Mouse (Mus musculus): ENCODE data around the gene Afg1l.
A peak's percentile ranks its signal among the peaks of the same experiment; 100 is the strongest.

The Afg1l gene

DNA sequence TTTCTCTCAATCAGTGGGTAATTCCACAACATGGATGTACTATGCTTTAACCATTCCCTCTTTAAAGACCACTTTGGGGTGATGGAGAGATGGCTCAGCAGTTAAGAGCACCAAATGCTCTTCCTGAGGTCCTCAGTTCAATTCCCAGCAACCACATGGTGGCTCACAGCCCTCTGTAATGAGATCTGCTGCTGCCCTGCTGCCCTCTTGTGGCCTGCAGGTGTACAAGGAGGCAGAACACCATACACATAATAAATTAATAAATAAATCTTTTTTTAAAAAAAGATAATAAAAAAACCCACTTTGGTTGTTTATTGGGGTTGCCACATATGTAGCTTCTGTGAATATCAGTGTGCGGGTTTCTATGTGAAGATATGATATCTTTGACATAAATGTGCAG lies 180.4 kb downstream of the Afg1l start:
- no peak for DNase-seq (ENCODE audit: low spot score in 2 of 2)

DNA sequence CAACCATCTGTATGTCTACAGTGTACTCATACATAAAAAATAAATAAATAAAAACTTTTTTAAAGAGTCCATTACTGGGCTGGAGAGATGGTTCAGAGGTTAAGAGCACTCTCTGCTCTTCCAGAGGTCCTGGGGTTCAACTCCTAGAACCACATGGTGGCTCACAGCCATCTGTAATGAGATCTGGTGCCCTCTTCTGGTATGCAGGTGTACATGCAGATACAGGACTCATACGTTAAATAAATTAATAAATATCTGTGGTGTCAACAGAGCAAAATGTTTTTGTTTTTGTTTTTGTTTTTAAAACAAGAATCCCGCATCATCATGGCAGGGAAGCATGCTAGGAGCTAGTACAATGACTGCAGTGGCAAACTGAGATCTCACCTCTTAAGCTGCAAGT lies 181.3 kb downstream of the Afg1l start:
- DNase-seq (ENCODE audit: low spot score in 2 of 2): no peak

GRCm38 (mm10) chr10:42296559-42296958 lies 181.8 kb downstream of the Afg1l start:
- DNase-seq (ENCODE audit: low spot score in 2 of 2): no peak

- peak in 1 of 2 experiments; percentile 18 for DNase-seq (ENCODE audit: low spot score in 2 of 2)
Measured at GRCm38 (mm10) chr10:42295028-42295427, 183.3 kb downstream of the Afg1l start.

GRCm38 (mm10) chr10:42294392-42294791 lies 184.0 kb downstream of the Afg1l start:
- DNase-seq (ENCODE audit: low spot score in 2 of 2): no peak

DNA sequence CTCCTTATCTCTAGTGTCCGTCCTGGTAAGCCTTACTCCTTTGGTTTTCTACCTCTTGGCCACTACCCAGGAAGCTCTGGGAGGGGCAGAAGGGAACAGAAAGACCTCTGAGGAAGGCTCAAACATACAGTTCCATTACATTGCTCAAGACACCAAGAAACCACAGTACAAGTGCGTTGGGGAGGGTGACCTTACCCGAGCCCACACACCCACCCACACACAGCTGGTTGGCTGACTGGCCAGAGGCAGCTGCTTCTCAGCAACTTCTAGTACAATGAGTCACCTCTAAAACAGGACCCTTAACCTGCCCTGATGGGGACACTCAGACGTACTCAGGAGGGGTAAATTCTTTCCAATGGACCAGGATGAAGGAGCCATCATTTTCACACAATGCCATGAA lies 184.5 kb downstream of the Afg1l start:
- DNase-seq (ENCODE audit: low spot score in 2 of 2): no peak

- no peak for DNase-seq (ENCODE audit: low spot score in 2 of 2)
Measured at GRCm38 (mm10) chr10:42291360-42291759, 187.0 kb downstream of the Afg1l start.

- no peak for DNase-seq (ENCODE audit: low spot score in 2 of 2)
Measured at GRCm38 (mm10) chr10:42287666-42288065, 190.7 kb downstream of the Afg1l start.

DNA sequence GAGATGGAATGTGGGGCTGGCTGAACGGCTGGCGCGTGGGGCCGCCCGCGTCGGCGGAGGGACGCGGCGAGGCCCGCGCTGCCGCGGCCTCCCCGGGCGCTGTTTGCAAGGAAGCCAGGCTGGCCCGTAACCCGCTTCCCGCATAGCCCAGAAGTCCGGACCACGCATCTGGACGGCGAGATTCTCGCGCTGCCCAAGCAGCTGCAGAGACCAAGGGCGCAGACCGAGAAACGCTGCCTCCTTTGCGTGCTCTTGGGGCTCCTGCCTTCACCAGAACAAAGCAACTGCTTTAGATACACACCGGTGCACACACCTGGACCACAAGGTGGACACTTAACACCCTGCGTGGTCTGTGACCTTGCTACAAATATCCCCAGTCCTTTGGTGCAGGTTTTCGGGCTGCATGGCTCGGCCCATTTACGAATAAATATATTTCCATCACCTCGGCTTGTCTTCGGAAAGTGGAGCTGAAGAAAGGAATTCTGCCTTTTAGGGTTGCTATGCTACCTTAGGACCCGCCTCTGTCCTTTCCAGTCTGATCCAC lies 200.0 kb downstream of the Afg1l start:
- DNase-seq (ENCODE audit: low spot score in 2 of 2): no peak

DNA sequence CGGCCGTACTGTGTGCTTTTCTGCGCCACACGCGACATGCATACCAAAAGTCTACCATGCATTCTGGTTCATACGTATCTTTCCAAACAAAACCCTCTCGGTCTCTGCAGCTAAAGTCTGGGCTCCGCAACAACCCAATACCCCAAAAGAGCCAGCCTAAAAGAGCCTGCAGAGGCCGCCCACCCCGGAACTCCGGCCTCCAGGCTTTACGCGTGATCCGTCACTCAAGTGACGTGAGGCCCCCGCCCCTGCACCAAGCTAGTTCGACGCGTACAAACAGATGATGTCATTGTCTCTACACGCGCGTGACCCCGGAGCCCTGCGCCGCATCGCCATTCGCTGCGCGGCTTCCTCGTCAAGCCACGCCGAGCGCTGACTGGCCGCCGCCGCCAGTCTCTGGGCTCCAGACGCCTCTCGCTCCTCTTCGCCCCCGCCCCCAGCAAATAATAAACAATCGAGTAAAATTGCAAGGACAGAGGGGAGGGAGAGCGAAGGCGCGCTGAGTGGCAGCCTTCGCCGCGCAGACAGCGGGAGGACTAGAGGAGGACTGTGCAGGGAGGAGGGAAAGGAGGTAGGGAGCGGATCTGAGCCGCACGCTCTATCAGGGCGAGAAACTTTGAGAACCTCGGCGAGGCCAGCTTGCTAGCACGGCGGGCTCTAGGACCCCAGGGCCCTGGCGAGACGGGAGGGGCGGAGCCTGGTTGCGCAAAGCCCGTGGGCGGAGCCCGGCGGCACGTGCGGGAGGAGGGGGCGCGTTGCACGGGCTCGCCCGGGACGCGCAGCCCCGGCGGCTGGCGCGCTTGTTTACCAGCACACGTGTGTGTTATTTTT lies 200.7 kb downstream of the Afg1l start:
- peak; percentile 98 to 100 for DNase-seq (ENCODE audit: low spot score in 2 of 2)

- DNase-seq (ENCODE audit: low spot score in 2 of 2): peak; percentile 85 to 87
Measured at GRCm38 (mm10) chr10:42276507-42277345, 201.6 kb downstream of the Afg1l start, which contains the start of gene Foxo3. Gene Foxo3, minus strand, starts transcription at chr10:42276755.

- DNase-seq (ENCODE audit: low spot score in 2 of 2): no peak
Measured at GRCm38 (mm10) chr10:42275871-42276501, 202.4 kb downstream of the Afg1l start.

DNA sequence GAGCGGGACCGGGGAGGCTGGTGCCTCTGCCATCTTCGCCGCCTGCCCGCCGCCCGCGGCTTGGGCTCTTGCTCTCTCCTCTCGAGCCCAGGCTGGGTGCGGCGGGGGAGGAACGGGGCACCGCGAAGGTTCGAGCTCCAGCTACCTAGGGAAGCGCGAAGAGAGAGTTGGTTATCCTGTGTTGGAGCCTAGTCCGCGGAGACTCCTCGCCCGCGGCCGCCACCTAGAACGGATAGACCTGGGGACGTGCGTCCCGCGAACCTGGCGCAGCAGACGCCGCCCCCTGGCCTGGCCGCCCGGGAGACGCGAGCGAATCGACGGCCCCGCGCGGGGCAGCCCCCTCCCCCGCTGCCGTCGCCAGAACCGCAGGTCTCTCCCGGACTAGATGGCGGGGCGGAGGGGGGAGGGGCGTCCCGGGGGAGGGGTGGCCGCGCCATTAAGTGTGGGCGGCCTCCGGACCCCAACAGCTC lies 202.9 kb downstream of the Afg1l start:
- peak; percentile 39 to 55 for DNase-seq (ENCODE audit: low spot score in 2 of 2)

GRCm38 (mm10) chr10:42274712-42275400 lies 203.5 kb downstream of the Afg1l start:
- peak in 1 of 2 experiments; percentile 36 for DNase-seq (ENCODE audit: low spot score in 2 of 2)

DNA sequence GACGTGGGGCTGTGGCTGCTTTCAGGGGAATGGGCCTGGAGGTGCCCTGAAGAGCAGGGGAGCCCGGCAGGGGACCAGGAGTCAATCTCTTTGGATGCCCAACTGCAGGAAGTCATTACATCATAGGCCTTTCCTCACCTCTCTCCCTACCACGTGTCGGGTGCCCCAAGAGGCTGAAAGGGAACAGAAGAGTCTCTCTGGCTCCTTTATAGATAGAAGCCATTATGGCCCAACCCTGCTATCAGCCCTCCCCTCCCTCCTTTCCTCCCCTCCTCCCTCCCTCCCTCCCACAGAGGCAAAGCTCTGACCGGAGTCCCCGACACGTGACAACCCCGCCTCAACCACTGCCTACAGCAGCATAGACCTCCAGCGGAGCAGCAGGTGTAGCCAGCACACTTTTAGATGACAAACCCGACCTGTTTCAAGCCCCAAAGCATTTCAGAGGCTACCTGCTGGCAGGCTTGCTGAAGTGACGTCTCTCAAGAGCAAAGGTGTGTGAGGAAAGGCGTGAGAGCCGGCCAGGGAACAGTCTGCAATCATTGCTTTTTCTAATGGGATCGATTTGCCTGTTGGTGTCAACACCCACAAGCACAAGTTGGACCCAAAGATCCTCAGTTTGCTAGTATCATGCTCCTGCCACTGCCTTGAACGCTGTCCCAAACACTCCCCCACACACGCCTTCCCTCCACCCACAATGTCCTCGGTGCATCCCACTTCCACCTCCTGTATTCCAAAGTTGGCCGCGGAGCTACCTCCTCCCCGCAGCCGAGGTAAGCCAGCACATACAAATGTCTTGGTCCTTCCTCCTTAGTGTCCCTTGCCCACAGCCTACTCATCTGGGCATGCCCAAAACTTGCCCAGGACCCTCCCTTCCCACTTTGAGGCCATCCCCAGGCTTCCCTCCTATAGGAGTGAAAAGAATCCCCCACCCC lies 204.3 kb downstream of the Afg1l start:
- DNase-seq (ENCODE audit: low spot score in 2 of 2): peak; percentile 31 to 45

- DNase-seq (ENCODE audit: low spot score in 2 of 2): no peak
Measured at GRCm38 (mm10) chr10:42273403-42273759, 205.0 kb downstream of the Afg1l start.

GRCm38 (mm10) chr10:42271454-42272230 lies 206.7 kb downstream of the Afg1l start:
- no peak for DNase-seq (ENCODE audit: low spot score in 2 of 2)

DNA sequence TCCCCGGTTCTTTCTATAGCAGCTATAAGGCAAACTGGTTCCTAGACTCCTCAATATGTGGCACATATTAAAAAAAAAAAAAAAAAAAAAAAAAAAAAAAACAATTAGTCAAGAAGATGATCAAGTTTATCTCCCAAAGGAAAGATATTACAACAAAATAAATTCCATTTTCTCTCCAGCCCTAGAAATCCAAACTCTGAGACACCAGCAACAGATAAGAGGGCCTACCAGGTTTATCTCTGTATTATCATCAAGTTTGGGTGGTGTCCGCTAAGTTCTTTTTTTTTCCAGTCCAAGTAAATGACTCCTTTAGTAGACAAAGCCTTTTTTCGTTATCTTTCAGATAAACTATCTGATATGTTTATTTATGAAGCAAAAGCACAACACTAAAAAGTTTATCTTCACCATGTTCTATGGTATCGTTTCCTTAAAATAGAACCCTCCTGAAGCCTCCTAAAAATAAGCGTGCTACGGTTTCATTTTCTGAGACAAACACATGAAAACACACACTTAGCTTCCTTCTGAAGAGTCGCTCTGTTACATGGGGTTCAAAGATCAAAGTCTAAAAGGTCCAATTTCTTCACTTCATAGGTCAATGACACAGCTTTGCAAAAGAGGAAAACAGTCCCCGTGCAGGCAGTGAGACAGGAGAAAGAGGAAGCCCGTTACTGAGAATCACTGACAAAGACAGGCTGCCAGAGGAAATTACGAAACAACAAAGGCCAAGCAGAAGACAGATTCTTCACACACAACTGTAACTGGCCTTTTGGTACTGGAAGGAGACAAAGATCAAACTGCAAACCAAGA lies 207.9 kb downstream of the Afg1l start:
- DNase-seq (ENCODE audit: low spot score in 2 of 2): no peak

Measured in right cerebral cortex, adult 2 months (tissue).